Mouse (Mus musculus): Measurements from ENCODE around the gene Lcn4.
"Not testable (repeated sequence)": the region's sequence is repeated elsewhere in the genome, so short reads cannot be mapped to it uniquely, and the experiment has no call there.

Gene Lcn4

GRCm38 (mm10) chr2:26671182-26671581 is at the start of gene Lcn4:
Lcn4 (minus strand) TSS chr2:26671282.
- DNase-seq (ENCODE audit: low spot score), result no peak

GRCm38 (mm10) chr2:26686171-26686675 is 15.1 kb upstream of the Lcn4 start:
- DNase-seq (ENCODE audit: low spot score), result no peak

- no peak for DNase-seq (ENCODE audit: low spot score)
These were observed 2.3 kb downstream of the Lcn4 start for GRCm38 (mm10) chr2:26668746-26669145.

GRCm38 (mm10) chr2:26663551-26663950 is 7.5 kb downstream of the Lcn4 start:
- not testable (repeated sequence) for DNase-seq (ENCODE audit: low spot score)

- no peak for DNase-seq (ENCODE audit: low spot score)
These were observed 8.0 kb downstream of the Lcn4 start for GRCm38 (mm10) chr2:26663112-26663511.

- no peak for DNase-seq (ENCODE audit: low spot score)
These were observed 8.6 kb downstream of the Lcn4 start for GRCm38 (mm10) chr2:26662509-26662882.

GRCm38 (mm10) chr2:26661768-26662508 is 9.1 kb downstream of the Lcn4 start:
- no peak for DNase-seq (ENCODE audit: low spot score)

GRCm38 (mm10) chr2:26661143-26661752 is 9.8 kb downstream of the Lcn4 start:
- no peak for DNase-seq (ENCODE audit: low spot score)

GRCm38 (mm10) chr2:26657426-26657825 is 13.7 kb downstream of the Lcn4 start:
- no peak for DNase-seq (ENCODE audit: low spot score)

GRCm38 (mm10) chr2:26654687-26655086 is 16.4 kb downstream of the Lcn4 start:
- no peak for DNase-seq (ENCODE audit: low spot score)

- DNase-seq (ENCODE audit: low spot score), result no peak
These were observed 24.3 kb downstream of the Lcn4 start for GRCm38 (mm10) chr2:26646643-26647293.

GRCm38 (mm10) chr2:26643942-26644341 is 27.1 kb downstream of the Lcn4 start:
- no peak for DNase-seq (ENCODE audit: low spot score)

- DNase-seq (ENCODE audit: low spot score), result no peak
These were observed 30.0 kb downstream of the Lcn4 start for GRCm38 (mm10) chr2:26641006-26641647.

- DNase-seq (ENCODE audit: low spot score), result peak; percentile 92
These were observed 30.9 kb downstream of the Lcn4 start for GRCm38 (mm10) chr2:26639838-26640830.

- DNase-seq (ENCODE audit: low spot score), result no peak
These were observed 32.0 kb downstream of the Lcn4 start for GRCm38 (mm10) chr2:26639083-26639482.

GRCm38 (mm10) chr2:26638572-26638971 is 32.5 kb downstream of the Lcn4 start:
- no peak for DNase-seq (ENCODE audit: low spot score)

GRCm38 (mm10) chr2:26638039-26638438 is 33.0 kb downstream of the Lcn4 start:
- DNase-seq (ENCODE audit: low spot score), result no peak

GRCm38 (mm10) chr2:26637316-26637932 is 33.7 kb downstream of the Lcn4 start:
- DNase-seq (ENCODE audit: low spot score), result no peak

- no peak for DNase-seq (ENCODE audit: low spot score)
These were observed 34.8 kb downstream of the Lcn4 start for GRCm38 (mm10) chr2:26636325-26636635.

GRCm38 (mm10) chr2:26635489-26636324 is 35.4 kb downstream of the Lcn4 start:
- no peak for DNase-seq (ENCODE audit: low spot score)
